Mouse (Mus musculus): ENCODE measurements around the gene Usp21.
A peak's percentile ranks its signal among the peaks of the same experiment; 100 is the strongest.

Usp21 gene

DNA sequence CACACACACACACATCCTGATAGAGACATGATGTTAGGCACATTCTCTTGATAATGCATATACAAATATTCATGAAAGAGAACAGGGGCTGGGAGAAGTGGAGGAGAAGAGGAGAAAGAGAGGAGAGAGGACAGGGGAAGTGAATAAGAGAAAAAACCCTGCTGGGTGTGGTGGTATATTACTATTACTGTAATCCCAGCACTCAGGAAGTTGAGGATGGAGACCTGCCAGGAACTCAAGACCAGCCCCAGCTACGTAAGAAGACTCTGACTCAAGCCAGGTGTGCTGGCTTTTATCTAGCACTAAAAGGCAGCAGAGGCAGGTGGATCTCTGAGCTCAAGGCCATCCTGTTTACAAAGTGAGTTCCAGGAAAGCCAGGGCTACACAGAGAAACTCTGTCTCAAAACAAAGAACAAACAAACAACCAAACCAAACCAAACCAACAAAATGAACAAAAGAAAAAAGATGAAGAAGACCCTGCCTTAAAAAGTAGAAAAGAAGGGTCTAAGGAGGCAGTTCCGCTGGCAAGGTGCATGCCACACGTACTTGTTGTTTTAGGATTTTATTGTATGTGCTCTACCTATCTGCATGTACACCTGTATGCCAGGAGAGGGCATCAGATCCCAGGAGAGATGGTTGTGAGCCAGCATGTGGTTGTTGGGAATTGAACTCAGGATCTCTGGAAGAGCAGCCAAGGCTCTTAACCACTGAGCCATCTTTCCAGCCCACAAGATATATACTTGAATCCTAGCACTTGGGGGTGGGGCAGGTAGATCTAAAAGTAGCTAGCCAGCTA lies 23.9 kb downstream of the Usp21 start:
- no peak for DNase-seq

- peak; percentile 48 to 64 for DNase-seq
Measured at GRCm38 (mm10) chr1:171263185-171263611, 24.6 kb downstream of the Usp21 start.

DNA sequence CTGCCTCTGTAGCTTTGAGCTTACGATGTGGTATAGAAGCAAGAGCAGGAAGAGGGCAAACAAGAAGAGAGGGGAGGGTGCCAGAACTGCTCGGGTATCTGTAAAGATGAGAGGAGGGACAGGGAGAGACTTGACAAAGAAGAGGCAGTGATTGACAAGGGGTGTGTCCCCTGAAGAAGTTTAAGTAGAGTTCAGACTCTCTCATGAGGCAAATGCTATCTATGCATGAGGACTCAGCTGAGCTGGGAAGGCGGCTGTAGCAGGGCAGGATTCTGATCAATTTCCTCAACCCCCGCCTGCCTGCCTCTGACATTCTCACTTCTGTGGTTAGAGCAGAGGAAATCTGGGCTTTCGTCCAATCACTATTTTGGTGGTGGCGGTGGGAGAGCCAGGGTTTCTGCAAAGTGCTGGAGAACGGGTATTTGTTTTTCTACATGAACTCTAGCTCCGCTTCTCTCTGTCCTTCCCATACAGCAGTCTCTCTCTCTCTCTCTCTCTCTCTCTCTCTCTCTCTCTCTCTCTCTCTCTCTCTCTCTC lies 25.1 kb downstream of the Usp21 start:
- peak; percentile 71 to 81 for DNase-seq

DNA sequence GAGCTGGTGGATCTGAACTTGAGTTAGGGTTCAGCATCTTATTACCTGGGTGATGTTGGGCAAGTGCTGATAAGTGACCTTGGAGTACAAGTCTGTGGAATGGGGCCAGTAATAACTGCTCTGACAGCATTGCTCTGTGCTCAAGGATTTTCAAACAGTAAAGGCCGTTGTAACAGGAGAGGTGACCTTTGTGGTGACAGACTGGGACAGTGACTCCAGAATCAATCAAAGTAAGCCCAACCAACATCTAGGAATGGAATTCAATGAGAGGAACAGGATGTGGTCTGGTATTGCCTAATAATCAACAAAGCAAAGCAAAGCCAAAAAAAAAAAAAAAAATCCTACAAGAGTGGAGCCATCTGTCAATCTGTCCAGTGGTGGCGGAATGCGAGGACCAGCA lies 27.5 kb downstream of the Usp21 start:
- DNase-seq: no peak

DNA sequence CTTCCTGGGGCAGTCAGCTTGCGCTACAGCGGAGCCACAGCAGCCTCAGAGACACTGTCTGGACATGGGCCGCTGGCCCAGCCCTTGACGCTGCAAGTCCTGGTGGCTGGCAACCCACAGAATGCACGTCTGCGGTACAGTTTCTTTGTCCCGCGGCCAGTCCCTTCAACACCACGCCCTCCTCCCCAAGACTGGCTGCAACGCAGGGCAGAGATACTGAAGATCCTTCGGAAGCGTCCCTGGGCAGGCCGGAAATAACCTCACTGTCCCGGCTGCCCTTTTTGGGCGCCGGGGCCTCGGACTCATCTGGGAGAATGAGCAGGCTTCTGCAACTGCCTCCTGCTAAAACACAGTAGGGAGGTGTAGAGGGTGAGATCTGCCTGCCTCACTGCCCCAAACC lies 28.9 kb downstream of the Usp21 start:
- DNase-seq: no peak

DNA sequence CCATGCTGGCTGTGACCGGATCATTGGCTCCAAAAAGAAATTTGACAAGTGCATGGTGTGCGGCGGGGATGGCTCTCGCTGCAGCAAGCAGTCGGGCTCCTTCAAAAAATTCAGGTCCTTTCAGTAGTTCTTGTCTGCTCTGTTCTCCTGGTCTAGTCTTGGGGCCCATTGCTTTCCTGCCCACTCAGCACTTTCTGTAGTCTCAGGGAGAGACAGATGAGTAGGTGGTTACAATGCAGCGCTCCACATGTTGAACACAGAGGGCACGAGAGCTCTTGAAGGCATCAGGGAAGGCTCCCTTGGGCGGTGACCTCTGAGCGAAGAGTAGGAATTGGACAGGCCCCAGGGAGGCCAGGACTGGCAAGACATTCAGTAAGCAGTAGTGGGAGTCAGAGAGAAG lies 30.0 kb downstream of the Usp21 start:
- DNase-seq: no peak

GRCm38 (mm10) chr1:171256937-171257548 lies 30.7 kb downstream of the Usp21 start:
- peak; percentile 74 to 81 for DNase-seq

DNA sequence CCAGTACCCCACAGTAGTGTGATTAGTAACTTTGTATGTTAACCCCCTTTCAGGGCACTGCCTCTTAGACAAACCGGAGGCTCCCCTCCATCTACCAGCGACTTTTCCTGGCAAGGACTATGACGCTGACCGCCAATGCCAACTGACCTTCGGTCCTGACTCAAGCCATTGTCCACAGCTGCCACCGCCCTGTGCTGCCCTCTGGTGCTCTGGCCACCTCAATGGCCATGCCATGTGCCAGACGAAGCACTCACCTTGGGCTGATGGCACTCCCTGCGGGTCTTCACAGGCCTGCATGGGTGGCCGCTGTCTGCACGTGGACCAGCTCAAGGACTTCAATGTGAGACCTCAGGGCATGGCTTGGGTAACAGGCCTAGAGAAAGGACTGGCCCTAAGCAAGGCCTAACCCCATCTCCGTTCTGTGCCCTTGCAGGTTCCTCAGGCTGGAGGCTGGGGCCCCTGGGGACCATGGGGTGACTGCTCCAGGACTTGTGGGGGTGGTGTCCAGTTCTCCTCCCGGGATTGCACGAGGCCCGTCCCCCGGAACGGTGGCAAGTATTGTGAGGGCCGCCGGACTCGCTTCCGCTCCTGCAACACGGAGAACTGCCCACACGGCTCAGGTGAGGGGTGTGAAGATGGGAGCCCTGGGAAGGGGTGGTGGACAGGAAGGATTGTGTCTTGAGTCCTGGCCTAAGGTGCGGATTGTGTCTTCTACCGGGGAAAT lies 31.5 kb downstream of the Usp21 start:
- peak; percentile 75 to 82 for DNase-seq

DNA sequence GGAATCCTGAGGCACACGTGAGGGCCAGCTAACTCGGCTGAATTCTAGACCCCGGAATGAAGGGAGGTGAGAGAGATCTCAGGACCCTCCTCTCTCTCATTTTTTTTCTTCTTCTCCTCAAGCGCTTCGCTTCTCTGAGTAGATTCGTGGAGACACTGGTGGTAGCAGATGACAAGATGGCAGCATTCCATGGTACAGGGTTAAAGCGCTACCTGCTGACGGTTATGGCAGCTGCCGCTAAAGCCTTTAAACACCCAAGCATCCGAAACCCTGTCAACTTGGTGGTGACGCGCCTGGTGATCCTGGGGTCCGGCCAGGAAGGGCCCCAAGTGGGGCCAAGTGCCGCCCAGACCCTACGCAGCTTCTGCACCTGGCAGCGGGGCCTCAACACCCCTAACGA lies 35.4 kb downstream of the Usp21 start:
- no peak for DNase-seq

DNA sequence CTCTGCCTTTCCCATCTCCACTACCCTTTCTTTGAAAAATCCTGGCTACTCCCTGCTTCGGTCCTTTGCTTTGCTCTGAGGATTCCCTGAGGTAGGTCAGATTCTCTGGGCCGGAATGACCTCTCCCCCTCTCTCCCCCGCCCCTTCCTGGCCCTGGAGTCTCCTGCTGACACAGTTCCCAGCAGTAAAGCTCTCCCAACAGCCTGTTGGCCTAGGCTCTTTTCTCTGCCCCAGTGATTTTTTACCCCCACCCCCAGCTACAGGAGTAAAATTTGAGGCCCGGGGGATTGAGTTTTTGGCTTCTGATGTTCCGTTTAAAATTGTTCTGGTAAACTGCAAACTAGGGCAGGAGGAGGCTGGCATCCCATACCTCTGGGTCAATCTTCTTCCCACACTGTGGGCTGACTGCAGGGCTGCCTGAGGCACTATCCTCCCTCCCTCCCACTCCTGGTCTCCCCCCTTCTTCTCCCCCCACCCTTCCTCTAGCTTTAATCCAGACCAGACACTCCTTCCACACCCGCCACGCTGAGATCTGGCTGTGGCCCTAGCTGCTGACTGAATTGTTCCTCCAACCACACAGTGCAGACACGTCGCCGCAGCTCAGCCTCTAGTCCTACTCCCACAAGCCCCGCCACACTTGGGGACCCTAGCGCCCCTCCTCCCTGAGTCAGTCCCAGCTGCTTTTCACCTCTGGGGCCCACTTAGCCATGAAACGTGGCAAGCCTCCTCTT lies 36.0 kb downstream of the Usp21 start:
- peak; percentile 57 to 71 for DNase-seq

DNA sequence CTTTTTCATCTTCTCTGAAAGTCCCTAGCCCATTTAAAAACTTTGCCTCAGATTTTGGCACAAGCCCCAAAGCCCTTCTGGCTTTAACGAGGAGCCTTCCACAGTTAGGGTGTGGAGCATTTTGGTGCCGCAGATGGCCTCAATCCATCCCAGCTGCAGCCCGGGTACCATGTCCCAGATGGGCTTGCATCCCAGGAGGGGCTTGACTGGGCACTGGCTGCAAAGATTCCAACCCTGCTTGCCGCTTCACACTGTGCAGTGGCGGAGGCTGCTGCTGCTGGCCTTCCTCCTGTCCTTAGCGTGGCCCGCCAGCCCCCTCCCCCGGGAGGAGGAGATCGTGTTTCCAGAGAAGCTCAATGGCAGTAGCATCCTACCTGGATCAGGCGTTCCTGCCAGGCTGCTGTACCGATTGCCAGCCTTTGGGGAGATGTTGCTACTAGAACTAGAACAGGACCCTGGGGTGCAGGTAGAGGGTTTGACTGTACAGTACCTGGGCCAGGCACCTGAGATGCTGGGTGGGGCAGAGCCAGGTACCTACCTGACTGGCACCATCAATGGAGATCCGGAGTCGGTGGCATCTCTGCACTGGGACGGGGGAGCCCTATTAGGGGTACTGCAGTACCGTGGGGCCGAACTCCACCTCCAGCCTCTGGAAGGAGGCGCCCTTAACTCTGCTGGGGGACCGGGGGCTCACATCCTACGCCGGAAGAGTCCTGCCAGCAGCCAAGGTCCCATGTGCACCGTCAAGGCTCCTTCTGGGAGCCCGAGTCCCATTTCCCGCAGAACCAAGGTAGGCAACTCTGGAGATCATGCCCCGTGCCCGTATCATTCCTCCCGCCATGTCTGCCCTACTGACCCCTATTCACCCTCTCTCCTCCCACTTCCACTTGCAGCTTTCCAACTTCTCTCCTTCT lies 36.9 kb downstream of the Usp21 start, which contains the start of gene Ndufs2:
TSS of gene Ndufs2 (minus strand) at position 709 of the 914 bp plus-strand sequence.
- DNase-seq: no peak

- DNase-seq: peak; percentile 41 to 58
Measured at GRCm38 (mm10) chr1:171249913-171250600, 37.7 kb downstream of the Usp21 start, which contains the start of gene Adamts4. Gene Adamts4, plus strand, starts transcription at chr1:171250421.

DNA sequence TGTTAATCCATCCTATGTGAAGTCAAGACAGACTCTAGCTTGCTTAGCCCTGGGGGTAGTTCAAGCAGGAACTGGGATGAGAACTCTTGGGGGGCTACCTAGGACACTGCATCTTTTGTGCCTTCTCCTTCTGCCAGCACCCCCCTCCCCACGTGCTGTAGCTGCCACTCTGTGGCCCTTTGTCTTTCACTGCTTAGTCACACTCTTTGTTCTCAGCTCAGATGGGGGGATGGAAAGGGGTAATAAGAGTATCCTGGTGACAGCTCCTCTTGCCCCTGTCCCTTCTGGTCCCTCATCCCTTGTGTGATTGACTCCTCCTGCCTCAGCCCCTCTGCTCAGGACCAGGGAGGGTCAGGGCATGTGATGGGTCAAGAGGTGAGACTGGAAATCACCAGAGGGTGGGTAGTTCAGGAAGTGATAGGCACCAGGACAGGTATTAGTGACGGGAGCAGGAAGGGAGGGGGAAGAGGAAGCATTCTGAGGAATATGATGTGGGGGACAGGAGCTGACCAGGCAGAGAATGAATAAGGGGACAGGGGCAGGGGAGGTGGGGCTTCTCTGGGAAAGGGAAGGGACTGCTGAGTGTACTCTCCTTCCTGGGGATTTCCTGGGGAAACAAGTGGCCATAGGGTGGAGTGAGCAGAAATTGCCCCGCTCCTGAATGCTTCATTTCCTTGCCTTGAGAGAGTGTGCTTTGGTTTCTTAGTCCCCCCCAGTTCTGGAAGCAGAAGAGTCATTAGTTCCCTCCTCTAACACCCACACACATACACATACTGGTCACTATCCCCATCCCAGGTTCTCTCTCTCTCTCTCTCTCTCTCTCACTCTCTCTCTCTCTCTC lies 39.2 kb downstream of the Usp21 start:
- peak in 1 of 2 experiments; percentile 26 for DNase-seq

DNA sequence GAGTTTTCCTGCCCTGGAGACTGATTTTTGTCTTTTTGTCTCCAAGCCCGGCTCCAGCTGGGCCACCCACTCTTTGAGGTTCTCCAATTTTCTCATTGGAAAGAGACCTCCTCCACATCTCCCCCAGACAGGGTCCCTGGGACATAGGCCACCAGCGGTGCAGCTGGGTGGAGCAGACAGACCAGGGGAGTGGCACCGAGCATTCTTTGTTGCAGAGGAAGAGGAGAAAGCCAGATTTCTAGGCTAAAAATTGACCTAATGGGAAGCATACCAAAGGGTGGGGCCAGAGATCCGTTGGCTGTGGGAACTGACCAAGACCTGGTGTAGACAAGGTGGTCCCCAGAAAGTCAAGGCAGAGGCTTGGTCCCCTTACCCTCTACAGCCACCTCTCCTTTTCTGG lies 39.9 kb downstream of the Usp21 start:
- DNase-seq: peak in 1 of 2 experiments; percentile 42

- no peak for DNase-seq
Measured at GRCm38 (mm10) chr1:171247453-171247841, 40.3 kb downstream of the Usp21 start.

GRCm38 (mm10) chr1:171246709-171247452 lies 40.9 kb downstream of the Usp21 start:
- DNase-seq: peak; percentile 99

GRCm38 (mm10) chr1:171245353-171245752 lies 42.4 kb downstream of the Usp21 start:
- DNase-seq: no peak

- peak; percentile 50 to 57 for DNase-seq
Measured at GRCm38 (mm10) chr1:171241952-171242351, 45.8 kb downstream of the Usp21 start.

GRCm38 (mm10) chr1:171240911-171241310 lies 46.9 kb downstream of the Usp21 start:
- no peak for DNase-seq
